10 mouse cellular contexts compared by ENCODE assay signal in the genomic region with DNA sequence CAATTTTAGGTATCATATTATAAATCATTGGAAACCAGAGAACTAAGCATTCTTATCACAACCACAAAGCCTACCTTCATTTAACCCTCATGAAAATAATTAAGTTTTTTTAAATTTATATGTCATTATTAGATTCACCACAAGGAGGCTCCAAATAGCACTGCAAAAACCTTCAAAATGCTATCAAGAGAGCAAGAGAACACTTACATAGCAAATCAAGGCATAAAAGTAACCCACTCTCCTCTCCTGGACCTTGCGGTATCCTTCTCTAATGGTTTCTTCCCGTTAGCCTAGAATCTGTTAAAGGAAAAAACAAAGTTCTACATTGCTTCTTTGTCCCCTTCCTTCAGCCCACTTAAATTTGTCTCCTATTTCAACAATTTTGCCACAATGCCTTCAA. TPM values are rescaled to one million over a fixed set of nuclear protein-coding genes. Genes with fewer than 3 reads are reported as not detected.
DNase-seq lines count a peak whose midpoint lies in the region; ATAC-seq and TF ChIP-seq lines count a peak whose summit lies in the region.
"Had no signal": no experiment of that assay in that cellular context is flagged by ENCODE, and none has a peak within 500 bp of the region (broad histone marks: within the 10 kb centered on the region; RNA-seq: fewer than 3 reads in every experiment).

No protein-coding gene starts in this region.

- no peak overlapping the region for H3K4me3 ChIP-seq in embryonic facial prominence, embryonic 11.5 days (ENCODE audit: low read depth, low read length)
- no peak overlapping the region for H3K4me3 ChIP-seq in embryonic facial prominence, embryonic 10.5 days
- H3K4me3 ChIP-seq in lung, postnatal 0 days (ENCODE audit: low read depth, low read length): no peak overlapping the region

- no peaks in the 10 kb centered on the region for H3K9me3 ChIP-seq in embryonic facial prominence, embryonic 11.5 days (replicated peaks; ENCODE audit: control insufficient read depth, low read length)
- H3K9me3 ChIP-seq in embryonic facial prominence, embryonic 10.5 days: no peaks in the 10 kb centered on the region
- H3K9me3 ChIP-seq in lung, postnatal 0 days (ENCODE audit: low read length): no peaks in the 10 kb centered on the region

- no peak overlapping the region for H3K9ac ChIP-seq in embryonic facial prominence, embryonic 11.5 days (replicated peaks; ENCODE audit: low read length)
- H3K9ac ChIP-seq in lung, postnatal 0 days (replicated peaks; ENCODE audit: low read depth): no peak overlapping the region

- H3K27me3 ChIP-seq in embryonic facial prominence, embryonic 11.5 days (ENCODE audit: control insufficient read depth, insufficient read depth, low read length): no peaks in the 10 kb centered on the region
- H3K27me3 ChIP-seq in embryonic facial prominence, embryonic 10.5 days (replicated peaks; ENCODE audit: low read depth, poor library complexity, severe bottlenecking): no peaks in the 10 kb centered on the region
- no peaks in the 10 kb centered on the region for H3K27me3 ChIP-seq in lung, postnatal 0 days (replicated peaks; ENCODE audit: insufficient read depth, low read length)

- TF ChIP-seq CTCF in lung, postnatal 0 days (IDR thresholded peaks at IDR 0.05): peak; percentile 72

- WGBS in embryonic facial prominence, embryonic 11.5 days: 61% methylated on average over 2 of the region's 2 CpGs
- 69% methylated on average over 2 of the region's 2 CpGs for WGBS in embryonic facial prominence, embryonic 10.5 days
- WGBS in lung, postnatal 0 days: 54% methylated on average over 2 of the region's 2 CpGs

- no peaks in the 10 kb centered on the region for H3K4me1 ChIP-seq in embryonic facial prominence, embryonic 11.5 days (ENCODE audit: control insufficient read depth, insufficient read depth, low read length)
- no peaks in the 10 kb centered on the region for H3K4me1 ChIP-seq in embryonic facial prominence, embryonic 10.5 days
- no peaks in the 10 kb centered on the region for H3K4me1 ChIP-seq in lung, postnatal 0 days (ENCODE audit: insufficient read depth, low read depth, low read length)

- H3K36me3 ChIP-seq in embryonic facial prominence, embryonic 11.5 days (replicated peaks; ENCODE audit: control insufficient read depth, insufficient read depth, low read depth, low read length): no peaks in the 10 kb centered on the region
- no peaks in the 10 kb centered on the region for H3K36me3 ChIP-seq in embryonic facial prominence, embryonic 10.5 days (replicated peaks)
- H3K36me3 ChIP-seq in lung, postnatal 0 days (ENCODE audit: insufficient read depth, low read length): no peaks in the 10 kb centered on the region

- H3K27ac ChIP-seq in embryonic facial prominence, embryonic 11.5 days (replicated peaks; ENCODE audit: low read depth, low read length): no peak overlapping the region
- H3K27ac ChIP-seq in embryonic facial prominence, embryonic 10.5 days (replicated peaks): no peak overlapping the region
- H3K27ac ChIP-seq in lung, postnatal 0 days (ENCODE audit: low read length): no peak overlapping the region

- ATAC-seq in embryonic facial prominence, embryonic 11.5 days (replicated peaks; ENCODE audit: insufficient number of reproducible peaks, low FRiP score, low TSS enrichment, low read depth): no peak
- ATAC-seq in lung, postnatal 0 days: no peak
- ATAC-seq: forebrain, embryonic 16.5 days had no signal

- TF ChIP-seq EP300 in lung, postnatal 0 days (IDR thresholded peaks at IDR 0.05): no peak

- no peak overlapping the region for H3K4me2 ChIP-seq in embryonic facial prominence, embryonic 11.5 days (ENCODE audit: low read depth, low read length)
- no peak overlapping the region for H3K4me2 ChIP-seq in lung, postnatal 0 days (replicated peaks; ENCODE audit: low read depth, low read length)

- peak; percentile 44 for DNase-seq in embryonic facial prominence, embryonic 11.5 days (ENCODE audit: low spot score)
- DNase-seq in embryonic facial prominence, embryonic 10.5 days (ENCODE audit: low spot score): no peak
- DNase-seq in lung, postnatal 0 days (ENCODE audit: low spot score): peak; percentile 81
- DNase-seq in lung, postnatal 10 days: no peak
- peak; percentile 15 for DNase-seq in c-Kit-positive CD71-positive TER-119-positive erythroid progenitor cells, embryonic 14.5 days (ENCODE audit: low spot score)
- DNase-seq in skeletal muscle tissue, adult 2 months (ENCODE audit: low read depth, low spot score): peak; percentile 14
- no peak for DNase-seq in adrenal gland, postnatal 4 days (ENCODE audit: low spot score in 2 of 2)
- DNase-seq in adrenal gland, adult 2 months: no peak
- DNase-seq: right cerebral cortex, adult 18-20 months had no signal

RNA-seq across cellular contexts. Expression of gene Shld2, which starts 37.0 kb away (rescaled TPM):
- polyA plus RNA-seq in embryonic facial prominence, embryonic 11.5 days (2014; fragmentation: Nextera tagmentation; extraction: Ambion mirVana): 10.0 and 11.6 TPM in 2 replicates
- 7.5 and 8.3 TPM in 2 replicates for polyA plus RNA-seq in embryonic facial prominence, embryonic 10.5 days (2016; fragmentation: Nextera tagmentation; extraction: Ambion mirVana)
- 7.5 and 9.7 TPM in 2 replicates for polyA plus RNA-seq in lung, postnatal 0 days (2015; fragmentation: Nextera tagmentation; extraction: Ambion mirVana)
- 10 to 100 TPM; 12.6 to 16.0 TPM for total RNA-seq in adrenal gland, postnatal 4 days (2021)
- total RNA-seq in adrenal gland, adult 2 months (2021): 1 to 10 TPM; 7.6 to 9.2 TPM
- polyA plus RNA-seq in adrenal gland, adult 2 months (2012; rRNA removed): 1.4 and 1.5 TPM in 2 replicates

RNA-seq across cellular contexts. Expression of gene Glud1, which starts 37.2 kb away (rescaled TPM):
- polyA plus RNA-seq in embryonic facial prominence, embryonic 11.5 days (2014; fragmentation: Nextera tagmentation; extraction: Ambion mirVana): 97.2 and 97.5 TPM in 2 replicates
- polyA plus RNA-seq in embryonic facial prominence, embryonic 10.5 days (2016; fragmentation: Nextera tagmentation; extraction: Ambion mirVana): 70.0 and 76.1 TPM in 2 replicates
- polyA plus RNA-seq in lung, postnatal 0 days (2015; fragmentation: Nextera tagmentation; extraction: Ambion mirVana): 63.2 and 64.3 TPM in 2 replicates
- total RNA-seq in adrenal gland, postnatal 4 days (2021): 100 to 1,000 TPM; 220 to 286 TPM
- 100 to 1,000 TPM; 152 to 249 TPM for total RNA-seq in adrenal gland, adult 2 months (2021)
- polyA plus RNA-seq in adrenal gland, adult 2 months (2012; rRNA removed): 184 and 207 TPM in 2 replicates

RNA-seq across cellular contexts. Expression of gene Syt15, which starts 53.9 kb away (rescaled TPM):
- polyA plus RNA-seq in embryonic facial prominence, embryonic 11.5 days (2014; fragmentation: Nextera tagmentation; extraction: Ambion mirVana): 0.06 TPM in 1 of 2 replicates, not detected in the other
- polyA plus RNA-seq in embryonic facial prominence, embryonic 10.5 days (2016; fragmentation: Nextera tagmentation; extraction: Ambion mirVana): 0.04 and 0.08 TPM in 2 replicates
- 1.2 and 1.3 TPM in 2 replicates for polyA plus RNA-seq in lung, postnatal 0 days (2015; fragmentation: Nextera tagmentation; extraction: Ambion mirVana)
- 1 to 10 TPM; 1.1 to 1.3 TPM for total RNA-seq in adrenal gland, postnatal 4 days (2021)
- under 1 TPM; 0.17 to 0.24 TPM for total RNA-seq in adrenal gland, adult 2 months (2021)
- 0.52 and 0.85 TPM in 2 replicates for polyA plus RNA-seq in adrenal gland, adult 2 months (2012; rRNA removed)

Comparison
In these comparisons a context has a peak if more than half of its experiments do, and no peak if none do; other contexts are left out.
1. DNase-seq: peak in embryonic facial prominence, embryonic 11.5 days (single experiment), lung, postnatal 0 days (single experiment), c-Kit-positive CD71-positive TER-119-positive erythroid progenitor cells, embryonic 14.5 days (single experiment) and skeletal muscle tissue, adult 2 months (single experiment); none in embryonic facial prominence, embryonic 10.5 days (single experiment), lung, postnatal 10 days (single experiment), adrenal gland, postnatal 4 days (0 of 2) and adrenal gland, adult 2 months (single experiment).